Mouse (Mus musculus): ENCODE results near the gene Ank3.

Ank3 gene

GRCm38 (mm10) chr10:69571422-69571821 lies 172.8 kb downstream of the Ank3 start:
- peak; percentile 46 for DNase-seq (ENCODE audit: extremely low spot score, low spot score)

- DNase-seq (ENCODE audit: extremely low spot score, low spot score) = no peak
These were observed 173.4 kb downstream of the Ank3 start for GRCm38 (mm10) chr10:69571972-69572371.

GRCm38 (mm10) chr10:69573054-69573453 lies 174.5 kb downstream of the Ank3 start:
- no peak for DNase-seq (ENCODE audit: extremely low spot score, low spot score)

GRCm38 (mm10) chr10:69573746-69574145 lies 175.2 kb downstream of the Ank3 start:
- no peak for DNase-seq (ENCODE audit: extremely low spot score, low spot score)

GRCm38 (mm10) chr10:69574190-69574663 lies 175.7 kb downstream of the Ank3 start:
- no peak for DNase-seq (ENCODE audit: extremely low spot score, low spot score)

- DNase-seq (ENCODE audit: extremely low spot score, low spot score) = no peak
These were observed 176.3 kb downstream of the Ank3 start for GRCm38 (mm10) chr10:69574894-69575293.

- no peak for DNase-seq (ENCODE audit: extremely low spot score, low spot score)
These were observed 176.9 kb downstream of the Ank3 start for GRCm38 (mm10) chr10:69575451-69575850.

- no peak for DNase-seq (ENCODE audit: extremely low spot score, low spot score)
These were observed 177.7 kb downstream of the Ank3 start for GRCm38 (mm10) chr10:69576264-69576663.

- no peak for DNase-seq (ENCODE audit: extremely low spot score, low spot score)
These were observed 178.6 kb downstream of the Ank3 start for GRCm38 (mm10) chr10:69577061-69577728.

GRCm38 (mm10) chr10:69577729-69578061 lies 179.1 kb downstream of the Ank3 start:
- no peak for DNase-seq (ENCODE audit: extremely low spot score, low spot score)

- no peak for DNase-seq (ENCODE audit: extremely low spot score, low spot score)
These were observed 181.0 kb downstream of the Ank3 start for GRCm38 (mm10) chr10:69579585-69579984.

- DNase-seq (ENCODE audit: extremely low spot score, low spot score) = no peak
These were observed 183.0 kb downstream of the Ank3 start for GRCm38 (mm10) chr10:69581525-69581924.

GRCm38 (mm10) chr10:69583874-69584481 lies 185.4 kb downstream of the Ank3 start:
- peak; percentile 73 for DNase-seq (ENCODE audit: extremely low spot score, low spot score)

- DNase-seq (ENCODE audit: extremely low spot score, low spot score) = peak; percentile 26
These were observed 186.0 kb downstream of the Ank3 start for GRCm38 (mm10) chr10:69584566-69584965.

GRCm38 (mm10) chr10:69585271-69585670 lies 186.7 kb downstream of the Ank3 start:
- no peak for DNase-seq (ENCODE audit: extremely low spot score, low spot score)

- DNase-seq (ENCODE audit: extremely low spot score, low spot score) = no peak
These were observed 195.9 kb downstream of the Ank3 start for GRCm38 (mm10) chr10:69594186-69595131.

- no peak for DNase-seq (ENCODE audit: extremely low spot score, low spot score)
These were observed 196.9 kb downstream of the Ank3 start for GRCm38 (mm10) chr10:69595487-69595886.

GRCm38 (mm10) chr10:69601471-69601870 lies 202.9 kb downstream of the Ank3 start:
- DNase-seq (ENCODE audit: extremely low spot score, low spot score) = no peak

- DNase-seq (ENCODE audit: extremely low spot score, low spot score) = no peak
These were observed 204.1 kb downstream of the Ank3 start for GRCm38 (mm10) chr10:69602711-69603110.

- DNase-seq (ENCODE audit: extremely low spot score, low spot score) = no peak
These were observed 206.0 kb downstream of the Ank3 start for GRCm38 (mm10) chr10:69604609-69605008.

- no peak for DNase-seq (ENCODE audit: extremely low spot score, low spot score)
These were observed 206.6 kb downstream of the Ank3 start for GRCm38 (mm10) chr10:69605211-69605610.

GRCm38 (mm10) chr10:69607611-69608119 lies 209.1 kb downstream of the Ank3 start:
- DNase-seq (ENCODE audit: extremely low spot score, low spot score) = no peak

All from neural tube, embryonic 10.5 days (tissue).